Mouse (Mus musculus) neural tube, embryonic 11.5 days (tissue): ENCODE measurements around the gene Soat2. TPM values are rescaled to one million over a fixed set of nuclear protein-coding genes. Genes with fewer than 3 reads are reported as not detected.

Source experiments
- ATAC-seq: fragments of 200-750 bp; cut with Nextera tagmentation; 2 replicates; pipeline ENCODE4 v1.8.0; 2017; ENCODE audit warnings: moderate number of reproducible peaks, mild to moderate bottlenecking, moderate TSS enrichment, moderate library complexity; ENCODE audit not compliant: insufficient read depth, low FRiP score, low TSS enrichment
- DNase-seq: peaks from one replicate; pipeline ENCODE4 v3.0.0-alpha.2; 2015; ENCODE audit warnings: low spot score
- H3K27ac ChIP-seq: fragments of 300-500 bp; sonication (generic); 2 replicates; pipeline ENCODE4 v1.5.1; 2014; ENCODE audit warnings: low read depth, mild to moderate bottlenecking, low read length
- H3K27me3 ChIP-seq: fragments of 300-500 bp; sonication (generic); 2 replicates; pipeline ENCODE4 v1.6.1; 2014; ENCODE audit warnings: mild to moderate bottlenecking, low read length, mixed read lengths; ENCODE audit not compliant: control insufficient read depth, insufficient read depth
- H3K36me3 ChIP-seq: fragments of 300-500 bp; sonication (generic); 2 replicates; pipeline ENCODE4 v1.6.1; 2014; ENCODE audit warnings: mild to moderate bottlenecking, low read length, moderate library complexity, mixed read lengths; ENCODE audit not compliant: control insufficient read depth, insufficient read depth
- H3K4me1 ChIP-seq: fragments of 300-500 bp; sonication (generic); 2 replicates; pipeline ENCODE4 v1.6.1; 2014; ENCODE audit warnings: low read length, mixed read lengths; ENCODE audit not compliant: control insufficient read depth, insufficient read depth
- H3K4me2 ChIP-seq: fragments of 300-500 bp; sonication (generic); 2 replicates; pipeline ENCODE4 v1.6.1; 2014; ENCODE audit warnings: low read depth, mild to moderate bottlenecking, moderate library complexity
- H3K4me3 ChIP-seq: fragments of 300-500 bp; sonication (generic); 2 replicates; pipeline ENCODE4 v1.5.1; 2014; ENCODE audit warnings: low read depth, low read length
- H3K9ac ChIP-seq: fragments of 300-500 bp; sonication (generic); 2 replicates; pipeline ENCODE4 v1.6.1; 2014; ENCODE audit warnings: mild to moderate bottlenecking, low read length
- H3K9me3 ChIP-seq: fragments of 300-500 bp; sonication (generic); 2 replicates; pipeline ENCODE4 v1.6.1; 2016; ENCODE audit warnings: low read length; ENCODE audit not compliant: control insufficient read depth
- WGBS: fragments of 180-500 bp; shearing (Covaris S2); extraction: QIAGEN DNeasy Blood & Tissue Kit; methylation state at CpG from one replicate; pipeline ENCODE4 v1.1.7; 2014; 5-methylcytosine and 5-hydroxymethylcytosine counted together
- polyA plus RNA-seq: library from polyadenylated mRNA; unstranded; fragments of >200 nt; fragmentation: Nextera tagmentation; extraction: Ambion mirVana; gene quantifications from 2 replicates; pipeline ENCODE4 v1.2.1, GENCODE M21; 2014

The Soat2 gene
- polyA plus RNA-seq, 1 experiment from 2014 or later = 0.13 TPM

GRCm38 (mm10) chr15:102202971-102203834 lies 52.9 kb downstream of the Soat2 start, which contains the start of gene Zfp740:
Gene Zfp740 (plus strand): TSS chr15:102203249.
- peak within 1 kb of the TSS; percentile 50 for H3K4me2 ChIP-seq
- DNase-seq (peak; percentile 98), ATAC-seq (peak; percentile 94)
- H3K36me3 ChIP-seq = peaks cover 2% of the 10 kb centered on the region; the same call in 1 of the 2 replicates
- peak within 1 kb of the TSS; percentile 92 for H3K4me3 ChIP-seq
- WGBS = under 1% methylated on average over 55 of the region's 68 CpGs
- H3K9me3 ChIP-seq = no peaks in the 10 kb centered on the region
- peaks cover 13% of the 10 kb centered on the region for H3K4me1 ChIP-seq
- H3K27me3 ChIP-seq = no peaks in the 10 kb centered on the region
- H3K27ac ChIP-seq = peak within 1 kb of the TSS; percentile 99
- peak within 1 kb of the TSS; percentile 96 for H3K9ac ChIP-seq

- Histone ChIP-seq H3K9me3 (no peaks in the 10 kb centered on the region), H3K27me3 (no peaks in the 10 kb centered on the region), H3K4me1 (peaks cover 13% of the 10 kb centered on the region), H3K4me3 (peak overlapping the region; percentile 92), H3K4me2 (peak overlapping the region; percentile 50), H3K27ac (peak overlapping the region; percentile 99), H3K9ac (peak overlapping the region; percentile 96), H3K36me3 (peaks cover 4% of the 10 kb centered on the region; the same call in 1 of the 2 replicates)
- WGBS = under 1% methylated on average over 37 of the region's 72 CpGs
- ATAC-seq (0 out of 2 replicates have a peak, but pooled peaks have one; percentile 24), DNase-seq (peak; percentile 74)
These were observed 53.6 kb downstream of the Soat2 start for GRCm38 (mm10) chr15:102203835-102204381.

GRCm38 (mm10) chr15:102204674-102205505 lies 54.6 kb downstream of the Soat2 start, which contains the start of gene Csad:
Gene Csad (minus strand): TSS chr15:102204724.
- 64% methylated on average over 19 of the region's 19 CpGs for WGBS
- H3K9me3 ChIP-seq = no peaks in the 10 kb centered on the region
- DNase-seq = no peak

GRCm38 (mm10) chr15:102205779-102206178 lies 55.5 kb downstream of the Soat2 start:
- no peaks in the 10 kb centered on the region for H3K27me3 ChIP-seq
- H3K4me1 ChIP-seq = peaks cover 13% of the 10 kb centered on the region
- no peaks in the 10 kb centered on the region for H3K9me3 ChIP-seq
- H3K4me3 ChIP-seq = peak overlapping the region; percentile 6
- 71% methylated on average over 8 of the region's 8 CpGs for WGBS
- DNase-seq (no peak), ATAC-seq (no peak)
- H3K4me2 ChIP-seq = peak overlapping the region; percentile 50
- no peak overlapping the region for H3K27ac ChIP-seq
- peak overlapping the region; percentile 2; the same call in 1 of the 2 replicates for H3K9ac ChIP-seq
- H3K36me3 ChIP-seq = peaks cover 9% of the 10 kb centered on the region

More at GRCm38 (mm10) chr15:102204674-102205505, 54.6 kb downstream of the Soat2 start, which contains the start of gene Csad:
- Histone ChIP-seq H3K9ac (peak within 1 kb of the TSS; percentile 96), H3K4me1 (peaks cover 13% of the 10 kb centered on the region), H3K36me3 (peaks cover 7% of the 10 kb centered on the region; the same call in 1 of the 2 replicates), H3K4me2 (peak within 1 kb of the TSS; percentile 50), H3K27me3 (no peaks in the 10 kb centered on the region), H3K27ac (peak within 1 kb of the TSS; percentile 99), H3K4me3 (peak within 1 kb of the TSS; percentile 92)
- ATAC-seq = no peak

GRCm38 (mm10) chr15:102207351-102207750 lies 57.0 kb downstream of the Soat2 start:
- DNase-seq (no peak), ATAC-seq (no peak)
- Histone ChIP-seq H3K9ac (no peak overlapping the region), H3K4me2 (no peak overlapping the region), H3K36me3 (peaks cover 9% of the 10 kb centered on the region), H3K4me3 (no peak overlapping the region), H3K4me1 (peaks cover 13% of the 10 kb centered on the region), H3K27me3 (no peaks in the 10 kb centered on the region), H3K9me3 (no peaks in the 10 kb centered on the region), H3K27ac (no peak overlapping the region)
- 84% methylated on average over 3 of the region's 3 CpGs for WGBS

GRCm38 (mm10) chr15:102208092-102208561 lies 57.8 kb downstream of the Soat2 start:
- DNase-seq (no peak), ATAC-seq (no peak)
- 89% methylated on average over 9 of the region's 9 CpGs for WGBS
- Histone ChIP-seq H3K27me3 (no peaks in the 10 kb centered on the region), H3K4me1 (peaks cover 11% of the 10 kb centered on the region), H3K9ac (no peak overlapping the region), H3K36me3 (peaks cover 14% of the 10 kb centered on the region), H3K9me3 (no peaks in the 10 kb centered on the region), H3K4me3 (no peak overlapping the region), H3K27ac (no peak overlapping the region), H3K4me2 (no peak overlapping the region)

GRCm38 (mm10) chr15:102209114-102209513 lies 58.8 kb downstream of the Soat2 start:
- Histone ChIP-seq H3K36me3 (peaks cover 16% of the 10 kb centered on the region), H3K27ac (no peak overlapping the region), H3K4me1 (peaks cover 11% of the 10 kb centered on the region), H3K27me3 (no peaks in the 10 kb centered on the region), H3K9me3 (no peaks in the 10 kb centered on the region), H3K9ac (no peak overlapping the region), H3K4me3 (no peak overlapping the region), H3K4me2 (no peak overlapping the region)
- no peak for ATAC-seq
- 90% methylated on average over 8 of the region's 8 CpGs for WGBS
- no peak for DNase-seq

GRCm38 (mm10) chr15:102210816-102211215 lies 60.5 kb downstream of the Soat2 start:
- peaks cover 20% of the 10 kb centered on the region for H3K36me3 ChIP-seq
- no peak overlapping the region for H3K9ac ChIP-seq
- 94% methylated on average over 4 of the region's 4 CpGs for WGBS
- ATAC-seq (no peak), DNase-seq (no peak)
- no peak overlapping the region for H3K4me2 ChIP-seq
- H3K4me3 ChIP-seq = no peak overlapping the region
- no peaks in the 10 kb centered on the region for H3K27me3 ChIP-seq
- peaks cover 3% of the 10 kb centered on the region; the same call in 1 of the 2 replicates for H3K4me1 ChIP-seq
- no peak overlapping the region for H3K27ac ChIP-seq
- H3K9me3 ChIP-seq = no peaks in the 10 kb centered on the region
